Mouse (Mus musculus): ENCODE data around the gene Ppif. TPM values are rescaled to one million over a fixed set of nuclear protein-coding genes. Genes with fewer than 3 reads are reported as not detected.

The Ppif gene
- 3.2 to 11.4 TPM (median 7.9 TPM) in 3 replicates for total RNA-seq (2017)

GRCm38 (mm10) chr14:25693888-25694568 lies at the start of gene Ppif:
Gene Ppif (plus strand): TSS chr14:25694154.
- ATAC-seq (replicated peaks; ENCODE audit: insufficient number of reproducible peaks, low FRiP score, low TSS enrichment, poor library complexity, severe bottlenecking): peak; percentile 86

- ATAC-seq (replicated peaks; ENCODE audit: insufficient number of reproducible peaks, low FRiP score, low TSS enrichment, poor library complexity, severe bottlenecking): no peak
Observed at GRCm38 (mm10) chr14:25645717-25646116, 48.2 kb upstream of the Ppif start.

GRCm38 (mm10) chr14:25646161-25646621 lies 47.8 kb upstream of the Ppif start:
- peak; percentile 88 for ATAC-seq (replicated peaks; ENCODE audit: insufficient number of reproducible peaks, low FRiP score, low TSS enrichment, poor library complexity, severe bottlenecking)

GRCm38 (mm10) chr14:25651131-25651530 lies 42.8 kb upstream of the Ppif start:
- no peak for ATAC-seq (replicated peaks; ENCODE audit: insufficient number of reproducible peaks, low FRiP score, low TSS enrichment, poor library complexity, severe bottlenecking)

- ATAC-seq (replicated peaks; ENCODE audit: insufficient number of reproducible peaks, low FRiP score, low TSS enrichment, poor library complexity, severe bottlenecking): no peak
Observed at GRCm38 (mm10) chr14:25651905-25652304, 42.0 kb upstream of the Ppif start.

- ATAC-seq (replicated peaks; ENCODE audit: insufficient number of reproducible peaks, low FRiP score, low TSS enrichment, poor library complexity, severe bottlenecking): no peak
Observed at GRCm38 (mm10) chr14:25654401-25655197, 39.4 kb upstream of the Ppif start.

GRCm38 (mm10) chr14:25660661-25661060 lies 33.3 kb upstream of the Ppif start:
- no peak for ATAC-seq (replicated peaks; ENCODE audit: insufficient number of reproducible peaks, low FRiP score, low TSS enrichment, poor library complexity, severe bottlenecking)

GRCm38 (mm10) chr14:25661185-25661920 lies 32.6 kb upstream of the Ppif start:
- ATAC-seq (replicated peaks; ENCODE audit: insufficient number of reproducible peaks, low FRiP score, low TSS enrichment, poor library complexity, severe bottlenecking): no peak

GRCm38 (mm10) chr14:25663649-25664309 lies 30.2 kb upstream of the Ppif start:
- no peak for ATAC-seq (replicated peaks; ENCODE audit: insufficient number of reproducible peaks, low FRiP score, low TSS enrichment, poor library complexity, severe bottlenecking)

GRCm38 (mm10) chr14:25664310-25664695 lies 29.7 kb upstream of the Ppif start:
- ATAC-seq (replicated peaks; ENCODE audit: insufficient number of reproducible peaks, low FRiP score, low TSS enrichment, poor library complexity, severe bottlenecking): no peak

- ATAC-seq (replicated peaks; ENCODE audit: insufficient number of reproducible peaks, low FRiP score, low TSS enrichment, poor library complexity, severe bottlenecking): no peak
Observed at GRCm38 (mm10) chr14:25665314-25665970, 28.5 kb upstream of the Ppif start.

GRCm38 (mm10) chr14:25666668-25667376 lies 27.1 kb upstream of the Ppif start:
- no peak for ATAC-seq (replicated peaks; ENCODE audit: insufficient number of reproducible peaks, low FRiP score, low TSS enrichment, poor library complexity, severe bottlenecking)

- no peak for ATAC-seq (replicated peaks; ENCODE audit: insufficient number of reproducible peaks, low FRiP score, low TSS enrichment, poor library complexity, severe bottlenecking)
Observed at GRCm38 (mm10) chr14:25667587-25667986, 26.4 kb upstream of the Ppif start.

- no peak for ATAC-seq (replicated peaks; ENCODE audit: insufficient number of reproducible peaks, low FRiP score, low TSS enrichment, poor library complexity, severe bottlenecking)
Observed at GRCm38 (mm10) chr14:25679625-25680024, 14.3 kb upstream of the Ppif start.

- ATAC-seq (replicated peaks; ENCODE audit: insufficient number of reproducible peaks, low FRiP score, low TSS enrichment, poor library complexity, severe bottlenecking): no peak
Observed at GRCm38 (mm10) chr14:25682020-25682419, 11.9 kb upstream of the Ppif start.

- ATAC-seq (replicated peaks; ENCODE audit: insufficient number of reproducible peaks, low FRiP score, low TSS enrichment, poor library complexity, severe bottlenecking): no peak
Observed at GRCm38 (mm10) chr14:25686216-25686945, 7.6 kb upstream of the Ppif start.
